Comparison of ENCODE assay signal across 13 mouse cellular contexts in the genomic region with DNA sequence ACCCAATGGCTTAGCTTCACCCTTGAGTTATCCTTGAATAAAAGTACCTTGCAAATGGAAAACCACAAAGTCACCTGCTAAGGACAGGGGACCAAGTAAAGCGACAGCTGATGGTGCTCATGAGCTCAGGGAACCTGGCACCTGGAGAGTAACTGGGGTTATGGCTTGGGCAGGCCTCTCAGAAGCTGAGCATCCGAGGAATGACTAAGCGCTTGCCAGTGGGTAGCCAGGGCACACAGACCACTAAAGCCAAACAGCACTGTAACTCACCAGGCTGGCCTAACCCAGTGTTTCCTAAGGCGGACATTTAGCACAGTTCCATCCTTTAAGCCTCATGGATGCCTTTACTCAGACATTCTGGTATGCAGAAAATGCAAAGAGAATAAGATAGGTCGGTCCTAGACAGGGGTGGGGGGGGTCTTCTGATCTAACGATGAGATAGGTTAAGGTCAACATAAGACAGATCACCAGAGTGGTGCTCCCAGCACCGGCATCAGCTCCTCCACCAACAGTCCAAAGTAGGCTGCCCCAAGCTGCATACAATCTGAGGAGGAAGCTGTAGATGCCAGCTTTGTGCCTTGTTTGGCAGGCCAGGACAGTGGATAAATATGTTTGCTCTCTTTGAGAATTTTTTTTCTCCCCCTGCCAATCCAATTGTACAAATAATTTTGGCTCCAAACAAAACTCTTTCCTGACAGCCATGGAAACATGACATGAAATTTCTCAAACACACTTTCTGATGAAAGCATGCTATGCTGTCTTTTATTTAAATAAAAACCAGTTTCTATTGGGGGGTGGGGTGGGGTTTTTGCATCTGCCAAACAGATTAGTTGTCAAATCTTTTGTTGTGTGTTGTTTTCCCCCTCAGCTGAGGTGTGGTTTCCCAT. TPM values are rescaled to one million over a fixed set of nuclear protein-coding genes. Genes with fewer than 3 reads are reported as not detected.
DNase-seq lines count a peak whose midpoint lies in the region; ATAC-seq and TF ChIP-seq lines count a peak whose summit lies in the region.
"Had no signal": no experiment of that assay in that cellular context is flagged by ENCODE, and none has a peak within 500 bp of the region (broad histone marks: within the 10 kb centered on the region; RNA-seq: fewer than 3 reads in every experiment).

No protein-coding gene starts in this region.

- H3K4me2 ChIP-seq in hindbrain, embryonic 14.5 days (replicated peaks), result no peak overlapping the region
- H3K4me2 ChIP-seq in hindbrain, embryonic 13.5 days, result no peak overlapping the region
- no peak overlapping the region for H3K4me2 ChIP-seq in midbrain, embryonic 15.5 days
- H3K4me2 ChIP-seq in midbrain, embryonic 16.5 days (ENCODE audit: low read length), result no peak overlapping the region
- H3K4me2 ChIP-seq in limb, embryonic 14.5 days (replicated peaks; ENCODE audit: low read depth, low read length, severe bottlenecking), result no peak overlapping the region
- no peak overlapping the region for H3K4me2 ChIP-seq in liver, embryonic 11.5 days
- H3K4me2 ChIP-seq: liver, embryonic 13.5 days had no signal

- 82% methylated on average over 7 of the region's 7 CpGs for WGBS in hindbrain, embryonic 14.5 days
- WGBS in hindbrain, embryonic 13.5 days, result 88% methylated on average over 7 of the region's 7 CpGs
- WGBS in midbrain, embryonic 15.5 days, result 87% methylated on average over 7 of the region's 7 CpGs
- WGBS in midbrain, embryonic 16.5 days, result 90% methylated on average over 7 of the region's 7 CpGs
- WGBS in limb, embryonic 14.5 days, result 77% methylated on average over 7 of the region's 7 CpGs
- WGBS in liver, embryonic 11.5 days, result 66% methylated on average over 7 of the region's 7 CpGs

- H3K27me3 ChIP-seq in hindbrain, embryonic 14.5 days (ENCODE audit: control insufficient read depth, insufficient read depth, low read length), result no peaks in the 10 kb centered on the region
- no peaks in the 10 kb centered on the region for H3K27me3 ChIP-seq in hindbrain, embryonic 13.5 days
- no peaks in the 10 kb centered on the region for H3K27me3 ChIP-seq in midbrain, embryonic 15.5 days (replicated peaks)
- H3K27me3 ChIP-seq in midbrain, embryonic 16.5 days (ENCODE audit: control insufficient read depth, insufficient read depth, low read depth, low read length), result no peaks in the 10 kb centered on the region
- H3K27me3 ChIP-seq in limb, embryonic 14.5 days (ENCODE audit: control insufficient read depth, insufficient read depth, low read length), result no peaks in the 10 kb centered on the region
- no peaks in the 10 kb centered on the region for H3K27me3 ChIP-seq in liver, embryonic 11.5 days (replicated peaks; ENCODE audit: control insufficient read depth, insufficient read depth, low read length)
- H3K27me3 ChIP-seq: liver, embryonic 13.5 days had no signal

- peak; percentile 40; the same call in 1 of the 2 replicates for ATAC-seq in hindbrain, embryonic 14.5 days (ENCODE audit: low FRiP score)
- ATAC-seq in hindbrain, embryonic 13.5 days (ENCODE audit: low FRiP score), result no peak
- no peak for ATAC-seq in midbrain, embryonic 15.5 days (replicated peaks)
- ATAC-seq in midbrain, embryonic 16.5 days, result no peak
- ATAC-seq in limb, embryonic 14.5 days (ENCODE audit: low FRiP score, low read depth), result no peak
- no peak for ATAC-seq in liver, embryonic 11.5 days (replicated peaks; ENCODE audit: low FRiP score)

- peaks cover 6% of the 10 kb centered on the region; the same call in 1 of the 2 replicates for H3K36me3 ChIP-seq in hindbrain, embryonic 14.5 days (replicated peaks; ENCODE audit: control insufficient read depth, insufficient read depth)
- peaks cover 14% of the 10 kb centered on the region for H3K36me3 ChIP-seq in hindbrain, embryonic 13.5 days
- H3K36me3 ChIP-seq in midbrain, embryonic 15.5 days (replicated peaks), result no peaks in the 10 kb centered on the region
- H3K36me3 ChIP-seq in midbrain, embryonic 16.5 days (ENCODE audit: control insufficient read depth, insufficient read depth, low read length), result no peaks in the 10 kb centered on the region
- H3K36me3 ChIP-seq in limb, embryonic 14.5 days (ENCODE audit: control insufficient read depth, insufficient read depth, low read length), result peaks cover 72% of the 10 kb centered on the region
- no peaks in the 10 kb centered on the region for H3K36me3 ChIP-seq in liver, embryonic 11.5 days (ENCODE audit: control insufficient read depth, insufficient read depth, low read length)
- H3K36me3 ChIP-seq: liver, embryonic 13.5 days had no signal

- no peak for TF ChIP-seq POLR2A in limb, embryonic 14.5 days (IDR thresholded peaks at IDR 0.05; ENCODE audit: borderline replicate concordance, extremely low read depth, insufficient read depth, insufficient read length)

- 0 out of 2 replicates have a peak, but pooled peaks cover under 1% of the 10 kb centered on the region for H3K9me3 ChIP-seq in hindbrain, embryonic 14.5 days (ENCODE audit: control insufficient read depth, low read length)
- no peaks in the 10 kb centered on the region for H3K9me3 ChIP-seq in hindbrain, embryonic 13.5 days
- H3K9me3 ChIP-seq in midbrain, embryonic 15.5 days, result no peaks in the 10 kb centered on the region
- no peaks in the 10 kb centered on the region for H3K9me3 ChIP-seq in midbrain, embryonic 16.5 days (replicated peaks; ENCODE audit: control insufficient read depth, low read length, poor library complexity, severe bottlenecking)
- H3K9me3 ChIP-seq in limb, embryonic 14.5 days (ENCODE audit: control insufficient read depth, low read length), result no peaks in the 10 kb centered on the region
- no peaks in the 10 kb centered on the region for H3K9me3 ChIP-seq in liver, embryonic 11.5 days (ENCODE audit: control insufficient read depth, low read length)
- H3K9me3 ChIP-seq: liver, embryonic 13.5 days had no signal

- DNase-seq in hindbrain, embryonic 14.5 days (ENCODE audit: low spot score), result no peak
- peak; percentile 56 to 58 for DNase-seq in cerebellum, postnatal 36 days
- no peak for DNase-seq in limb, embryonic 14.5 days (ENCODE audit: low spot score)
- DNase-seq in liver, embryonic 11.5 days (ENCODE audit: low spot score), result no peak
- DNase-seq in adrenal gland, postnatal 25 days, result no peak
- DNase-seq: kidney, adult 8-10 months; liver, embryonic 13.5 days had no signal

- no peak overlapping the region for H3K27ac ChIP-seq in hindbrain, embryonic 14.5 days
- no peak overlapping the region for H3K27ac ChIP-seq in hindbrain, embryonic 13.5 days
- 0 out of 2 replicates have a peak overlapping the region, but pooled peaks have one; percentile 4 for H3K27ac ChIP-seq in midbrain, embryonic 15.5 days
- H3K27ac ChIP-seq in midbrain, embryonic 16.5 days (ENCODE audit: low read length), result no peak overlapping the region
- peak overlapping the region; percentile 81 for H3K27ac ChIP-seq in limb, embryonic 14.5 days (replicated peaks; ENCODE audit: low read depth, low read length)
- no peak overlapping the region for H3K27ac ChIP-seq in liver, embryonic 11.5 days (ENCODE audit: low read depth, low read length)
- H3K27ac ChIP-seq: liver, embryonic 13.5 days had no signal

- H3K9ac ChIP-seq in hindbrain, embryonic 14.5 days, result no peak overlapping the region
- H3K9ac ChIP-seq in hindbrain, embryonic 13.5 days, result no peak overlapping the region
- no peak overlapping the region for H3K9ac ChIP-seq in midbrain, embryonic 15.5 days
- H3K9ac ChIP-seq in midbrain, embryonic 16.5 days (ENCODE audit: low read depth, low read length), result no peak overlapping the region
- no peak overlapping the region for H3K9ac ChIP-seq in limb, embryonic 14.5 days (ENCODE audit: low read depth, low read length, severe bottlenecking)
- H3K9ac ChIP-seq in liver, embryonic 11.5 days (ENCODE audit: low read depth, low read length), result no peak overlapping the region
- H3K9ac ChIP-seq: liver, embryonic 13.5 days had no signal

- H3K4me1 ChIP-seq in hindbrain, embryonic 14.5 days (replicated peaks; ENCODE audit: control insufficient read depth, insufficient read depth, low read length), result no peaks in the 10 kb centered on the region; the same call in 1 of the 2 replicates
- peaks cover 14% of the 10 kb centered on the region; the same call in 1 of the 2 replicates for H3K4me1 ChIP-seq in hindbrain, embryonic 13.5 days (replicated peaks)
- peaks cover 4% of the 10 kb centered on the region; the same call in 1 of the 2 replicates for H3K4me1 ChIP-seq in midbrain, embryonic 15.5 days
- 0 out of 2 replicates have a peak, but pooled peaks cover 2% of the 10 kb centered on the region for H3K4me1 ChIP-seq in midbrain, embryonic 16.5 days (ENCODE audit: control insufficient read depth, insufficient read depth, low read length)
- peaks cover 35% of the 10 kb centered on the region for H3K4me1 ChIP-seq in limb, embryonic 14.5 days (ENCODE audit: control insufficient read depth, insufficient read depth, low read length)
- no peaks in the 10 kb centered on the region for H3K4me1 ChIP-seq in liver, embryonic 11.5 days (replicated peaks; ENCODE audit: control insufficient read depth, insufficient read depth, low read length)
- H3K4me1 ChIP-seq: liver, embryonic 13.5 days had no signal

- no peak overlapping the region for H3K4me3 ChIP-seq in hindbrain, embryonic 14.5 days (replicated peaks; ENCODE audit: low read length)
- no peak overlapping the region for H3K4me3 ChIP-seq in hindbrain, embryonic 13.5 days
- no peak overlapping the region for H3K4me3 ChIP-seq in midbrain, embryonic 15.5 days
- no peak overlapping the region for H3K4me3 ChIP-seq in midbrain, embryonic 16.5 days (ENCODE audit: low read depth, low read length)
- H3K4me3 ChIP-seq in limb, embryonic 14.5 days (replicated peaks; ENCODE audit: low read length), result no peak overlapping the region
- H3K4me3 ChIP-seq in liver, embryonic 11.5 days (ENCODE audit: low read depth, low read length), result no peak overlapping the region
- H3K4me3 ChIP-seq: erythroblast, embryonic 14.5 days; liver, embryonic 13.5 days; megakaryocyte, embryonic 14.5 days had no signal

RNA-seq across cellular contexts. Expression of gene Boc, which starts 49.0 kb away (rescaled TPM):
- 10.1 and 11.8 TPM in 2 replicates for polyA plus RNA-seq in hindbrain, embryonic 14.5 days (2014; fragmentation: Nextera tagmentation; extraction: Ambion mirVana)
- polyA plus RNA-seq in hindbrain, embryonic 13.5 days (2015; fragmentation: Nextera tagmentation; extraction: Ambion mirVana), result 14.0 and 17.2 TPM in 2 replicates
- polyA plus RNA-seq in midbrain, embryonic 15.5 days (2015; fragmentation: Nextera tagmentation; extraction: Ambion mirVana), result 11.7 and 15.8 TPM in 2 replicates
- 7.3 and 10.5 TPM in 2 replicates for polyA plus RNA-seq in midbrain, embryonic 16.5 days (2015; fragmentation: Nextera tagmentation; extraction: Ambion mirVana)
- polyA plus RNA-seq in limb, embryonic 14.5 days (2012; rRNA removed), result 91.4 and 121 TPM in 2 replicates
- 59.8 and 72.3 TPM in 2 replicates for polyA plus RNA-seq in limb, embryonic 14.5 days (2014; fragmentation: Nextera tagmentation; extraction: Ambion mirVana)
- 3.6 and 4.7 TPM in 2 replicates for polyA plus RNA-seq in liver, embryonic 11.5 days (2014; fragmentation: Nextera tagmentation; extraction: Ambion mirVana)
- total RNA-seq in adrenal gland, postnatal 25 days (2021), result 55.9 and 68.4 TPM in 2 replicates
- total RNA-seq: common myeloid progenitor, adult 5-6 weeks had no signal
- polyA plus RNA-seq: erythroblast, embryonic 14.5 days had no signal

Comparison
In these comparisons a context has a peak if more than half of its experiments do, and no peak if none do; other contexts are left out.
1. H3K27ac ChIP-seq: peak in midbrain, embryonic 15.5 days (single experiment) and limb, embryonic 14.5 days (single experiment); none in hindbrain, embryonic 14.5 days (single experiment), hindbrain, embryonic 13.5 days (single experiment), midbrain, embryonic 16.5 days (single experiment) and liver, embryonic 11.5 days (single experiment).
2. DNase-seq: peak in cerebellum, postnatal 36 days (2 of 2); none in hindbrain, embryonic 14.5 days (single experiment), limb, embryonic 14.5 days (single experiment), liver, embryonic 11.5 days (single experiment) and adrenal gland, postnatal 25 days (single experiment).